Mouse (Mus musculus) embryonic facial prominence, embryonic 13.5 days (tissue): ENCODE data around the gene Poc1a. TPM values are rescaled to one million over a fixed set of nuclear protein-coding genes. Genes with fewer than 3 reads are reported as not detected.
A peak's percentile ranks its signal among the peaks of the same experiment; 100 is the strongest.

Source experiments
- ATAC-seq: fragments of 200-750 bp; cut with Nextera tagmentation; 2 replicates; pipeline ENCODE4 v1.8.0; 2017; ENCODE audit warnings: low read depth; ENCODE audit not compliant: insufficient number of reproducible peaks, insufficient read depth, low FRiP score, low TSS enrichment
- H3K27ac ChIP-seq: fragments of 300-500 bp; sonication (generic); 2 replicates; pipeline ENCODE4 v1.5.1; 2015; ENCODE audit warnings: moderate library complexity, mild to moderate bottlenecking, inconsistent platforms
- H3K27me3 ChIP-seq: fragments of 300-500 bp; sonication (generic); 2 replicates; pipeline ENCODE4 v1.6.1; 2015; ENCODE audit warnings: mild to moderate bottlenecking, inconsistent platforms
- H3K36me3 ChIP-seq: fragments of 300-500 bp; sonication (generic); 2 replicates; pipeline ENCODE4 v1.6.1; 2015; ENCODE audit warnings: mild to moderate bottlenecking, inconsistent platforms
- H3K4me1 ChIP-seq: fragments of 300-500 bp; sonication (generic); 2 replicates; pipeline ENCODE4 v1.6.1; 2015; ENCODE audit warnings: inconsistent platforms
- H3K4me2 ChIP-seq: fragments of 300-500 bp; sonication (generic); 2 replicates; pipeline ENCODE4 v1.6.1; 2015; ENCODE audit warnings: moderate library complexity, mild to moderate bottlenecking, inconsistent platforms
- H3K4me3 ChIP-seq: fragments of 300-500 bp; sonication (generic); 2 replicates; pipeline ENCODE4 v1.5.1; 2015; ENCODE audit warnings: mild to moderate bottlenecking, inconsistent platforms
- H3K9ac ChIP-seq: fragments of 300-500 bp; sonication (generic); 2 replicates; pipeline ENCODE4 v1.6.1; 2015; ENCODE audit warnings: mild to moderate bottlenecking, inconsistent platforms
- H3K9me3 ChIP-seq: fragments of 300-500 bp; sonication (generic); 2 replicates; pipeline ENCODE4 v1.6.1; 2016; ENCODE audit warnings: inconsistent platforms
- WGBS: fragments of 180-500 bp; shearing (Covaris S2); methylation state at CpG from one replicate; pipeline ENCODE4 v1.1.7; 2015; ENCODE audit warnings: mixed read lengths; 5-methylcytosine and 5-hydroxymethylcytosine counted together
- polyA plus RNA-seq: library from polyadenylated mRNA; unstranded; fragments of >200 nt; fragmentation: Nextera tagmentation; extraction: Ambion mirVana; gene quantifications from 2 replicates; pipeline ENCODE4 v1.2.1, GENCODE M21; 2015

Gene Poc1a
- polyA plus RNA-seq, 1 experiment from 2014 or later = 26.0 TPM

GRCm38 (mm10) chr9:106355217-106355974 is 74.5 kb downstream of the Poc1a start:
- ATAC-seq = no peak
- Histone ChIP-seq H3K27ac (peak overlapping the region; percentile 98), H3K4me2 (peak overlapping the region; percentile 47), H3K36me3 (no peaks in the 10 kb centered on the region), H3K4me1 (peaks cover 98% of the 10 kb centered on the region), H3K9ac (peak overlapping the region; percentile 51), H3K4me3 (no peak overlapping the region), H3K9me3 (no peaks in the 10 kb centered on the region), H3K27me3 (no peaks in the 10 kb centered on the region)
- 44% methylated on average over 10 of the region's 10 CpGs for WGBS

GRCm38 (mm10) chr9:106355975-106356286 is 75.1 kb downstream of the Poc1a start:
- no peak; the same call in 1 of the 2 replicates for ATAC-seq
- Histone ChIP-seq H3K4me3 (no peak overlapping the region), H3K27ac (peak overlapping the region; percentile 98), H3K9ac (peak overlapping the region; percentile 51), H3K27me3 (no peaks in the 10 kb centered on the region), H3K9me3 (no peaks in the 10 kb centered on the region), H3K36me3 (no peaks in the 10 kb centered on the region), H3K4me2 (peak overlapping the region; percentile 47), H3K4me1 (peaks cover 94% of the 10 kb centered on the region)

- peaks cover 91% of the 10 kb centered on the region for H3K4me1 ChIP-seq
- no peaks in the 10 kb centered on the region for H3K9me3 ChIP-seq
- H3K27me3 ChIP-seq = no peaks in the 10 kb centered on the region
- H3K9ac ChIP-seq = peak overlapping the region; percentile 51; the same call in 1 of the 2 replicates
- WGBS = 14% methylated on average over 8 of the region's 10 CpGs
- H3K4me2 ChIP-seq = peak overlapping the region; percentile 47
- no peaks in the 10 kb centered on the region for H3K36me3 ChIP-seq
- H3K27ac ChIP-seq = peak overlapping the region; percentile 98
- ATAC-seq = peak; percentile 91
- H3K4me3 ChIP-seq = no peak overlapping the region
These were observed 75.5 kb downstream of the Poc1a start for GRCm38 (mm10) chr9:106356323-106356844.

GRCm38 (mm10) chr9:106357167-106357566 is 76.3 kb downstream of the Poc1a start:
- no peaks in the 10 kb centered on the region for H3K9me3 ChIP-seq
- 27% methylated on average over 3 of the region's 3 CpGs for WGBS
- H3K27me3 ChIP-seq = no peaks in the 10 kb centered on the region
- no peaks in the 10 kb centered on the region for H3K36me3 ChIP-seq
- 0 out of 2 replicates have a peak overlapping the region, but pooled peaks have one; percentile 49 for H3K9ac ChIP-seq
- ATAC-seq = no peak
- no peak overlapping the region for H3K4me3 ChIP-seq
- peak overlapping the region; percentile 98 for H3K27ac ChIP-seq
- 0 out of 2 replicates have a peak overlapping the region, but pooled peaks have one; percentile 47 for H3K4me2 ChIP-seq
- H3K4me1 ChIP-seq = peaks cover 83% of the 10 kb centered on the region

GRCm38 (mm10) chr9:106359297-106359696 is 78.4 kb downstream of the Poc1a start:
- Histone ChIP-seq H3K4me3 (no peak overlapping the region), H3K36me3 (no peaks in the 10 kb centered on the region), H3K9me3 (no peaks in the 10 kb centered on the region), H3K27ac (peak overlapping the region; percentile 98), H3K4me1 (peaks cover 62% of the 10 kb centered on the region), H3K4me2 (no peak overlapping the region), H3K9ac (0 out of 2 replicates have a peak overlapping the region, but pooled peaks have one; percentile 44), H3K27me3 (no peaks in the 10 kb centered on the region)
- no peak for ATAC-seq
- 59% methylated on average over 6 of the region's 6 CpGs for WGBS

GRCm38 (mm10) chr9:106361140-106361539 is 80.3 kb downstream of the Poc1a start:
- Histone ChIP-seq H3K9me3 (no peaks in the 10 kb centered on the region), H3K9ac (no peak overlapping the region), H3K4me2 (no peak overlapping the region), H3K27me3 (no peaks in the 10 kb centered on the region), H3K4me1 (peaks cover 61% of the 10 kb centered on the region), H3K4me3 (no peak overlapping the region), H3K36me3 (no peaks in the 10 kb centered on the region), H3K27ac (no peak overlapping the region)
- WGBS = 88% methylated on average over 6 of the region's 6 CpGs
- ATAC-seq = no peak

- Histone ChIP-seq H3K27ac (peak overlapping the region; percentile 73), H3K4me1 (peaks cover 35% of the 10 kb centered on the region), H3K36me3 (no peaks in the 10 kb centered on the region), H3K4me2 (no peak overlapping the region), H3K9ac (no peak overlapping the region; the same call in 1 of the 2 replicates), H3K4me3 (no peak overlapping the region), H3K27me3 (no peaks in the 10 kb centered on the region), H3K9me3 (no peaks in the 10 kb centered on the region)
- WGBS = 64% methylated on average over 7 of the region's 7 CpGs
- ATAC-seq = no peak
These were observed 84.5 kb downstream of the Poc1a start for GRCm38 (mm10) chr9:106365333-106365732.

GRCm38 (mm10) chr9:106366188-106366587 is 85.3 kb downstream of the Poc1a start:
- Histone ChIP-seq H3K27me3 (no peaks in the 10 kb centered on the region), H3K4me1 (peaks cover 41% of the 10 kb centered on the region), H3K27ac (peak overlapping the region; percentile 99), H3K9me3 (no peaks in the 10 kb centered on the region), H3K4me3 (no peak overlapping the region), H3K9ac (0 out of 2 replicates have a peak overlapping the region, but pooled peaks have one; percentile 11), H3K4me2 (peak overlapping the region; percentile 96; the same call in 1 of the 2 replicates), H3K36me3 (peaks cover 7% of the 10 kb centered on the region)
- 52% methylated on average over 1 of the region's 1 CpGs for WGBS
- no peak for ATAC-seq

- H3K27ac ChIP-seq = peak overlapping the region; percentile 99
- H3K4me3 ChIP-seq = peak overlapping the region; percentile 97
- H3K4me1 ChIP-seq = peaks cover 49% of the 10 kb centered on the region
- H3K9me3 ChIP-seq = no peaks in the 10 kb centered on the region
- no peaks in the 10 kb centered on the region for H3K27me3 ChIP-seq
- peak overlapping the region; percentile 96 for H3K4me2 ChIP-seq
- H3K9ac ChIP-seq = peak overlapping the region; percentile 78
- H3K36me3 ChIP-seq = peaks cover 15% of the 10 kb centered on the region
- WGBS = 18% methylated on average over 5 of the region's 5 CpGs
- ATAC-seq = no peak
These were observed 86.1 kb downstream of the Poc1a start for GRCm38 (mm10) chr9:106367001-106367400.

- Histone ChIP-seq H3K27me3 (no peaks in the 10 kb centered on the region), H3K9ac (peak overlapping the region; percentile 99), H3K4me2 (peak overlapping the region; percentile 96), H3K36me3 (peaks cover 21% of the 10 kb centered on the region), H3K9me3 (no peaks in the 10 kb centered on the region), H3K27ac (peak overlapping the region; percentile 99), H3K4me1 (peaks cover 55% of the 10 kb centered on the region), H3K4me3 (peak overlapping the region; percentile 97)
- peak; percentile 91 for ATAC-seq
- WGBS = under 1% methylated on average over 36 of the region's 36 CpGs
These were observed 86.8 kb downstream of the Poc1a start for GRCm38 (mm10) chr9:106367592-106368111.

- WGBS = under 1% methylated on average over 48 of the region's 57 CpGs
- peak within 1 kb of the TSS; percentile 97 for H3K4me3 ChIP-seq
- peaks cover 60% of the 10 kb centered on the region for H3K4me1 ChIP-seq
- no peaks in the 10 kb centered on the region for H3K27me3 ChIP-seq
- H3K9me3 ChIP-seq = no peaks in the 10 kb centered on the region
- H3K36me3 ChIP-seq = peaks cover 27% of the 10 kb centered on the region
- ATAC-seq = peak; percentile 69
- H3K4me2 ChIP-seq = peak within 1 kb of the TSS; percentile 96
- H3K27ac ChIP-seq = peak within 1 kb of the TSS; percentile 99
- H3K9ac ChIP-seq = peak within 1 kb of the TSS; percentile 99
These were observed 87.4 kb downstream of the Poc1a start, which contains the start of gene Dusp7 for GRCm38 (mm10) chr9:106368112-106368717. Gene Dusp7 (plus strand): TSS chr9:106368632.
